Mouse (Mus musculus) spleen, adult 2 months (tissue): ENCODE data around the gene Spata2.

Experiments used
- CTCF ChIP-seq: fragments of 200-500 bp; IDR thresholded peaks from 2 replicates; pipeline ENCODE4 v1.5.1; 2011; ENCODE audit warnings: mild to moderate bottlenecking, inconsistent platforms; ENCODE audit not compliant: insufficient read depth, insufficient read length, insufficient replicate concordance; ENCODE audit errors: extremely low read depth
- POLR2A ChIP-seq: fragments of 200-500 bp; IDR thresholded peaks from 2 replicates; pipeline ENCODE4 v1.6.1; 2011; ENCODE audit warnings: low read depth, low read length, inconsistent platforms

GRCm38 (mm10) chr2:167540477-167541110 is 47.9 kb upstream of the Spata2 start:
- TF ChIP-seq POLR2A (no peak), CTCF (no peak)
